Mouse (Mus musculus): ENCODE measurements around the gene Stpg3. TPM values are rescaled to one million over a fixed set of nuclear protein-coding genes. Genes with fewer than 3 reads are reported as not detected.

Stpg3 gene
- polyA plus RNA-seq, 1 experiment from 2014 or later: not detected

- Histone ChIP-seq H3K4me2 (ENCODE audit: low read depth, low read length) (peak within 1 kb of the TSS; percentile 87), H3K4me1 (ENCODE audit: control insufficient read depth, insufficient read depth, low read length) (peaks cover 11% of the 10 kb centered on the region), H3K9me3 (replicated peaks; ENCODE audit: control insufficient read depth, low read length) (no peaks in the 10 kb centered on the region), H3K27me3 (ENCODE audit: control insufficient read depth, insufficient read depth, low read length) (peaks cover 51% of the 10 kb centered on the region), H3K27ac (replicated peaks; ENCODE audit: low read depth, low read length) (peak within 1 kb of the TSS; percentile 86), H3K4me3 (ENCODE audit: low read depth, low read length) (peak within 1 kb of the TSS; percentile 59), H3K36me3 (replicated peaks; ENCODE audit: control insufficient read depth, insufficient read depth, low read depth, low read length) (no peaks in the 10 kb centered on the region; the same call in 1 of the 2 replicates), H3K9ac (replicated peaks; ENCODE audit: low read length) (peak within 1 kb of the TSS; percentile 62)
- DNase-seq (ENCODE audit: low spot score): peak; percentile 88
- peak; percentile 73 for ATAC-seq (replicated peaks; ENCODE audit: insufficient number of reproducible peaks, low FRiP score, low TSS enrichment, low read depth)
- under 1% methylated on average over 31 of the region's 35 CpGs for WGBS
Observed at GRCm38 (mm10) chr2:25180478-25180903, 33.9 kb downstream of the Stpg3 start, which contains the start of gene Nrarp. Gene Nrarp, plus strand, starts transcription at chr2:25180758.

- Histone ChIP-seq H3K4me2 (ENCODE audit: low read depth, low read length) (no peak overlapping the region; the same call in 1 of the 2 replicates), H3K9ac (replicated peaks; ENCODE audit: low read length) (0 out of 2 replicates have a peak overlapping the region, but pooled peaks have one; percentile 22), H3K4me3 (ENCODE audit: low read depth, low read length) (peak overlapping the region; percentile 59), H3K27me3 (ENCODE audit: control insufficient read depth, insufficient read depth, low read length) (peaks cover 47% of the 10 kb centered on the region), H3K4me1 (ENCODE audit: control insufficient read depth, insufficient read depth, low read length) (peaks cover 10% of the 10 kb centered on the region), H3K36me3 (replicated peaks; ENCODE audit: control insufficient read depth, insufficient read depth, low read depth, low read length) (no peaks in the 10 kb centered on the region; the same call in 1 of the 2 replicates), H3K27ac (replicated peaks; ENCODE audit: low read depth, low read length) (no peak overlapping the region), H3K9me3 (replicated peaks; ENCODE audit: control insufficient read depth, low read length) (no peaks in the 10 kb centered on the region)
- ATAC-seq (replicated peaks; ENCODE audit: insufficient number of reproducible peaks, low FRiP score, low TSS enrichment, low read depth): no peak
- WGBS: 48% methylated on average over 15 of the region's 15 CpGs
- DNase-seq (ENCODE audit: low spot score): no peak
Observed at GRCm38 (mm10) chr2:25179566-25180217, 34.7 kb downstream of the Stpg3 start.

- Histone ChIP-seq H3K4me3 (ENCODE audit: low read depth, low read length) (no peak overlapping the region), H3K27me3 (ENCODE audit: control insufficient read depth, insufficient read depth, low read length) (peaks cover 40% of the 10 kb centered on the region), H3K36me3 (replicated peaks; ENCODE audit: control insufficient read depth, insufficient read depth, low read depth, low read length) (no peaks in the 10 kb centered on the region), H3K9me3 (replicated peaks; ENCODE audit: control insufficient read depth, low read length) (no peaks in the 10 kb centered on the region), H3K4me1 (ENCODE audit: control insufficient read depth, insufficient read depth, low read length) (peaks cover 10% of the 10 kb centered on the region), H3K9ac (replicated peaks; ENCODE audit: low read length) (no peak overlapping the region), H3K27ac (replicated peaks; ENCODE audit: low read depth, low read length) (peak overlapping the region; percentile 20), H3K4me2 (ENCODE audit: low read depth, low read length) (no peak overlapping the region)
- no peak for ATAC-seq (replicated peaks; ENCODE audit: insufficient number of reproducible peaks, low FRiP score, low TSS enrichment, low read depth)
- peak; percentile 29 for DNase-seq (ENCODE audit: low spot score)
- WGBS: 23% methylated on average over 10 of the region's 10 CpGs
Observed at GRCm38 (mm10) chr2:25178285-25178972, 36.0 kb downstream of the Stpg3 start.

- H3K9ac ChIP-seq (replicated peaks; ENCODE audit: low read length): no peak overlapping the region; the same call in 1 of the 2 replicates
- no peak overlapping the region for H3K4me3 ChIP-seq (ENCODE audit: low read depth, low read length)
- 5% methylated on average over 6 of the region's 6 CpGs for WGBS
- H3K4me1 ChIP-seq (ENCODE audit: control insufficient read depth, insufficient read depth, low read length): peaks cover 10% of the 10 kb centered on the region
- ATAC-seq (replicated peaks; ENCODE audit: insufficient number of reproducible peaks, low FRiP score, low TSS enrichment, low read depth): no peak
- no peaks in the 10 kb centered on the region for H3K9me3 ChIP-seq (replicated peaks; ENCODE audit: control insufficient read depth, low read length)
- 0 out of 2 replicates have a peak overlapping the region, but pooled peaks have one; percentile 0 for H3K4me2 ChIP-seq (ENCODE audit: low read depth, low read length)
- H3K27ac ChIP-seq (replicated peaks; ENCODE audit: low read depth, low read length): 0 out of 2 replicates have a peak overlapping the region, but pooled peaks have one; percentile 20
- H3K27me3 ChIP-seq (ENCODE audit: control insufficient read depth, insufficient read depth, low read length): peaks cover 34% of the 10 kb centered on the region
- DNase-seq (ENCODE audit: low spot score): peak; percentile 55
- H3K36me3 ChIP-seq (replicated peaks; ENCODE audit: control insufficient read depth, insufficient read depth, low read depth, low read length): no peaks in the 10 kb centered on the region
Observed at GRCm38 (mm10) chr2:25177685-25178084, 36.8 kb downstream of the Stpg3 start.

GRCm38 (mm10) chr2:25177076-25177475 lies 37.4 kb downstream of the Stpg3 start:
- H3K27me3 ChIP-seq (ENCODE audit: control insufficient read depth, insufficient read depth, low read length): peaks cover 30% of the 10 kb centered on the region
- 42% methylated on average over 4 of the region's 4 CpGs for WGBS
- no peaks in the 10 kb centered on the region for H3K9me3 ChIP-seq (replicated peaks; ENCODE audit: control insufficient read depth, low read length)
- peak overlapping the region; percentile 23; the same call in 1 of the 2 replicates for H3K9ac ChIP-seq (replicated peaks; ENCODE audit: low read length)
- peaks cover 10% of the 10 kb centered on the region for H3K4me1 ChIP-seq (ENCODE audit: control insufficient read depth, insufficient read depth, low read length)
- 0 out of 2 replicates have a peak overlapping the region, but pooled peaks have one; percentile 1 for H3K4me3 ChIP-seq (ENCODE audit: low read depth, low read length)
- H3K27ac ChIP-seq (replicated peaks; ENCODE audit: low read depth, low read length): no peak overlapping the region
- peak overlapping the region; percentile 0; the same call in 1 of the 2 replicates for H3K4me2 ChIP-seq (ENCODE audit: low read depth, low read length)
- DNase-seq (ENCODE audit: low spot score) (no peak), ATAC-seq (replicated peaks; ENCODE audit: insufficient number of reproducible peaks, low FRiP score, low TSS enrichment, low read depth) (no peak)
- H3K36me3 ChIP-seq (replicated peaks; ENCODE audit: control insufficient read depth, insufficient read depth, low read depth, low read length): no peaks in the 10 kb centered on the region

- ATAC-seq (replicated peaks; ENCODE audit: insufficient number of reproducible peaks, low FRiP score, low TSS enrichment, low read depth) (no peak), DNase-seq (ENCODE audit: low spot score) (no peak)
- no peak overlapping the region for H3K27ac ChIP-seq (replicated peaks; ENCODE audit: low read depth, low read length)
- H3K9me3 ChIP-seq (replicated peaks; ENCODE audit: control insufficient read depth, low read length): no peaks in the 10 kb centered on the region
- H3K27me3 ChIP-seq (ENCODE audit: control insufficient read depth, insufficient read depth, low read length): peaks cover 27% of the 10 kb centered on the region
- H3K4me1 ChIP-seq (ENCODE audit: control insufficient read depth, insufficient read depth, low read length): peaks cover 10% of the 10 kb centered on the region
- H3K9ac ChIP-seq (replicated peaks; ENCODE audit: low read length): no peak overlapping the region
- no peak overlapping the region for H3K4me3 ChIP-seq (ENCODE audit: low read depth, low read length)
- 60% methylated on average over 6 of the region's 6 CpGs for WGBS
- H3K4me2 ChIP-seq (ENCODE audit: low read depth, low read length): no peak overlapping the region; the same call in 1 of the 2 replicates
- no peaks in the 10 kb centered on the region for H3K36me3 ChIP-seq (replicated peaks; ENCODE audit: control insufficient read depth, insufficient read depth, low read depth, low read length)
Observed at GRCm38 (mm10) chr2:25176573-25176972, 37.9 kb downstream of the Stpg3 start.

- Histone ChIP-seq H3K36me3 (replicated peaks; ENCODE audit: control insufficient read depth, insufficient read depth, low read depth, low read length) (no peaks in the 10 kb centered on the region), H3K4me1 (ENCODE audit: control insufficient read depth, insufficient read depth, low read length) (peaks cover 10% of the 10 kb centered on the region), H3K4me2 (ENCODE audit: low read depth, low read length) (no peak overlapping the region), H3K4me3 (ENCODE audit: low read depth, low read length) (no peak overlapping the region), H3K27ac (replicated peaks; ENCODE audit: low read depth, low read length) (no peak overlapping the region), H3K9ac (replicated peaks; ENCODE audit: low read length) (no peak overlapping the region), H3K27me3 (ENCODE audit: control insufficient read depth, insufficient read depth, low read length) (peaks cover 18% of the 10 kb centered on the region), H3K9me3 (replicated peaks; ENCODE audit: control insufficient read depth, low read length) (no peaks in the 10 kb centered on the region)
- WGBS: 78% methylated on average over 4 of the region's 4 CpGs
- DNase-seq (ENCODE audit: low spot score): no peak
- no peak for ATAC-seq (replicated peaks; ENCODE audit: insufficient number of reproducible peaks, low FRiP score, low TSS enrichment, low read depth)
Observed at GRCm38 (mm10) chr2:25175690-25176078, 38.8 kb downstream of the Stpg3 start.
